Mouse (Mus musculus) urinary bladder, adult 18-20 months (tissue): ENCODE results near the gene 6430628N08Rik.

ENCODE experiments used
- DNase-seq, 2 experiments: peaks; one replicate each; pipeline ENCODE4 v3.0.0; 2022; ENCODE audit warnings: low spot score in 2 of 2, mixed read lengths in 2 of 2

The 6430628N08Rik gene

DNA sequence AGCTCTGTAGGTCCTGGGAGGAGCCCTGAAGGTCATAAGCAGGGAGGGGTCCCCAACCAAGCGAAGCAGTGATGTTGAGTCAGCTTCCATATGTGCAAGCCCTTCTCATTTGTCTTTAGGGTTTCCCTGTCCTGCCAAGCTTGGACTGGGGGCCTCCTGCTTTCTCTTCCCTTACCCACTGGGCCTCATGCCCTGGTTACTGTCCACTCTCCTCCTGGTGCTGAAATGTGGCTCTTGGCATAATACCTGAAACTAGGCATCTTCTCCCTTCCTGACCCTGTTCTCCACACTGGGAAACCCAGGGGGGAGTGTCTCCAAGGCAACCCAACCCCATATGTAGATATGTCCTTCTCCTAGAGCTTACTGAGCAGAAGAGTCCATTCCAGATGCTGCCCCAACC, 3.6 kb upstream of the 6430628N08Rik start:
- DNase-seq = no peak

DNA sequence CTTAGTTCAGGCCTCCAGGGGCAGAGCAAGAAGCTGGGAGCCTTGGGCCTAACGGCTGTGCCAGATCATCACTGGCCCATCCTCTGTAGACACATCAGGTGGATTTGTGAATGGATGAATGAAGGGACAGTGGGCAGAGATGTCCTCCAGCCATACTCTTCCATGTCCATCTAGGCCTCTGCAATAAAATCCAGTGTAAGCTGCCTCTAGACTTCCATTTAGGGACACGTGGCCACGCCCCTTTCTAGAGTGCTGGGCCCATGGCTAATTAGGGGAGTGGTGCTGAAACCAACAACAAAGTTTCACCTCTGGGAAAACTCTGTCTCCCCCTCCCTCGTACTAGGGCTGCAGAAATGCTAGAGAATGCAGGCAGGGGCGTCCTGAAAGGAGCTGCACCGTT, 399 bp upstream of the 6430628N08Rik start:
- DNase-seq = no peak

DNA sequence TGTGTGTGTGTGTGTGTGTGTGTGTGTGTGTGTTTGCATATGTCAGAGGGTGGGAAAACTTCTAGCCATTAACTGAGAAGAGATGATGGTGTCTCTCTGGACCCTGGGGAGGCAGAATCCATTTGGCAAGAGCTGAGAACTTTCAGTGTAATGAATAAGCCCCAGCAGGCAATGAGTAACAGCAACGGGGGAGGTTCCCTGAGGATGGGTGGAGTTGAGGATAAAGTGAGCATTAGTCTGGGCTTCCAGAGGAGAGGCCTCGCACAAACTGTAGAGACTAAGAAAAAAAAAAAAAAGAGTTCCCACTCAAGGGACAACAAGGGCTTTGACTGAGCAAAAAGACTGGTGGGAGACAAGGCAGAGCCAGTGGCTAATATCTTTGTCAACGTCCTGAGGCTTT, 3.8 kb downstream of the 6430628N08Rik start:
- DNase-seq = no peak

DNA sequence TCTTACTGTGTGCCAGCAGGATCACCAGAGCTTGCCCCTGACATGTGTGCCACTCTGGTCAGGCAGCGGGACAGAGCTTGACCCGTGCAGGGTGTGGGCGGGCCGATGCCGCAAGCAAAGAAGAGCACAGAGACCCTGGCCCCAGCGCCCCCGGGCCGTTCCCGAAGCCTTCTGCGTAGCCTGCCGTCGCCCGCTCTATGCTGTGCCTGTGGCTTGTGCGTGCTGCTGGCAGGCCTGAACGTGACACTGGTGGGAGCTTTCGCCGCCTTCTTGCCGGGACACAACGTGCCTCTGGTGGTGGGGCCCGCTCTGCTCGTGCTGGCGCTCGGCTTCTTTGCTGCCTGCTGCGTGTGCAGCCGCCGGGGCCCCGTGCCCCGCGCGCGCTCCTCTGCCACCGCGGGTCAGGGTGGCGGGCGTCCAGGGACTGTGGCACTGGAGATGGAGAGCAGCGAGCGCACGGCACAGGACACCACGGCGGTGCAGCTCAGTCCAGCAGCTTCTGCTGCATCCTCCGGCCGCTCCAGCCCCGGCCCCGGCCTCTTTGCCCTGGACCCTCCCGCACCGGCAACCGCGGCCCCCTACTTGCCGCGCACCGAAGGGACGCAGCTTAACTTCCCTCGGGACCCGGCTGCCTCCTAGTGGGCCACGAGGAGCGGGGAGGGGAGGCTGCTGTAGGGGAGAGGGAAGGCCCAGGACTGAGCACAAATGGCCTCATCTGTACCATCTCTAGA, 7.6 kb downstream of the 6430628N08Rik start:
- DNase-seq = no peak

DNA sequence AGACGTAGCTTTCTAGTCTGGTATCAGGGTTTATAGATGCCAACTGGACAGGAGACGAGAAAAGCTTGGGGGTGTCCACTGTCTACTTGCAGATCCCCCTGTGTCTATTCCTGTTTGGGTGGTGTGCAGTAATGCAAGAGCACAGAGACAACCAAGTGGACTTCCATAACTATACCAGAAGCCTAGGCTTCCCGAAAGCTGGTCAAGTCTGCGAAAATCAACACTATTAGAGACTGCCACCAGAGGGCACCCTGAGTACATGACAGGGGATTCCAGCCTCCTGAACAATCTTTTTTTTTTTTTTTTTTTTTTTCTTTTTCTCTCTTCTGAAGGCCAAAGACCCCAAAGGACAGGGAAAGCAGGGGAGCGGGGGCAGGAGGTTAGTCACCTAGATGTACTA, 12.4 kb downstream of the 6430628N08Rik start:
- peak; percentile 53 to 63 for DNase-seq

DNA sequence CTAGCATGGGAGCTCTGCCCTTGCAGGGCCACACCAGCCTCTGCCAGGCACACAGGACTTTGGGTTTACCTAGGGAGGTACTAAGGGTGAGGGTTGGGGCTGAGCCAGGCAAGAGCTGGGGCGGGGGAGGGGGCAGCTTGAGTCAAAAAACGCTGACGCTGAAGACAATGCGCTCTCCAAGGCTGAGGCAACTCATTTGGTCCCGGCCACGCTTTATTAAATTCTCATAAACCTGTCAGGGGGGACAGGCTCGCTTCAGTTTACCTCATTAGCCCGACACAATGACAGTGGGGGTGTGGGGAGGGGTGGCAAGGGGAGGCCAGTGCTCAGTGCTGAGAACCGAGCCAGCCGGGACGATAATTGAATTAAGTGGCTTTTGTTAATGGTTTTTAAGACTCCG, 13.9 kb downstream of the 6430628N08Rik start:
- DNase-seq = no peak

DNA sequence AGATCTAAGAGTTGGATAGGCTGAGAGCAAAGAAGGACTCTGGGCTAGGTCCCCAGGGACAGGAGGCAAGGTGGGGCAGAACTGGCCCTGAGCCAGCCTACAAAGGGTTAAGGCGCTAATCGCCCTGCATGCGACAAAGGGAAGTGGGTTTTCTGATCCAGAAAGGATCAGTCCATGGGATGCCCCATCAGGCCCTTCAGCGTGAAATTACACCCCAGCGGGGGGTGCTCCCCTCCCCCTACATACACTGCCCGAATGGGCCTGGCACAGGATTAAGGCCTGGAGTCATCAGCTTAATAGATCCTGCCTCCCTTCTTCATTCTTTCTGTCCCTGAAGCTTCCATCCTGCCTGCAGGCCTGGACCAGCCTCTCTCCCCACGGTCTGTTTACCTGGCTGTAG, 15.2 kb downstream of the 6430628N08Rik start:
- DNase-seq = no peak

DNA sequence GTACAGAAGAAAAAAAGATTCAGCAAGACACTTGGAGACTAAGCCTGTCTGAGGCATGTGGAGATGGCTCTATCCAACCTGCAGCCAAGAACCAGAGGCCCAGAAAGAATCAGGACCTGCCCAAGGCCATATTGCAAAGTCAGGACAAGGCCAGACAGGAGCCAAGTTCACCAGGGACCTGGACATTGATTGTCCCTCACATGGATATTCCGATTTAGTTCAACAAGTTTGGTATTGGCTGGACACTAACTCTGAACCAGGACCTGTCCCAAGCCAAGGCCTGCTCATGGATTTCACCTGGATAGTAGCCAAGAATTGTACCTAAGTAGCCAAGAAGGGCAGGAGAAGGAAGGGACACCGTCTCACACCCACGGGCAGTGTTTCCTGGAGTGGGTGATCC, 16.3 kb downstream of the 6430628N08Rik start:
- no peak for DNase-seq

DNA sequence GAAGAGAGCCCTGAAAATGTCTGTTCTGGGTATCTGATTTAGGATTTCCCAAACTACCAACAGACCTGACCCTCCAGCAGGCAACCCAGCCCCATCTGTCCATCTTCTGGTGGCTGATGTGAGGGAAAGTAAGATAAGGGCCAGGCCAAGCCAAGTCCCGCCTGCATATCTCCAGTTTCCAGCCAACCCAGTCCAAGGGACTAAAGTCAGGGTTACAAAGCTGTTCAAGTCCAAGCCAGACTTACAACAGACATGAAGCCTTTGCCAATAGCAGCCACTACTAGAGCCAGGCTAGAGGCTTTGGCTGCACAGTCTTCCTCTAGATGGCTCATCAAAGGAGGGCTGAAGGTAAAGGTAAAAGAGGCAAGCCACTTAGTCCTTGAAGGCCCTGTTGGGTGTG, 17.5 kb downstream of the 6430628N08Rik start:
- no peak for DNase-seq

DNA sequence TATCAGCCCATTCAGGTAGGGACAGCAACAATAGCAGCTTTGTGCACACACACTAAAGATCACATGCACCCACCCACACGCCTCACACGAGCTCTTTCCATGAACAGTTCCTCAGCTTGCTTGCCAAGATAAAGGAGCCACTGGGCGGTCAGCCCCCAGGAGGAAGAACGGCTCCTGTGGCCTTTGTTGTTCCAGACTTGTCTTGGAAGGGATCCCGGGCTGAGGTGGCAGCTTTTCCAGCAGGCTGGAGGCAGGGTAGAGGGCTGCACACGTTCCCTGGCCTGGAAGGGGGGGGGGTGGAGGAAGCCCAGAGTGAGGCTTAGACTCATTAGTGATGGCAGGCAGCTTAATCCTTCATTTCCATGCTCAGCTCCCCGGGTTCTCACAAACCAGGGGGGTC, 18.2 kb downstream of the 6430628N08Rik start:
- no peak for DNase-seq

DNA sequence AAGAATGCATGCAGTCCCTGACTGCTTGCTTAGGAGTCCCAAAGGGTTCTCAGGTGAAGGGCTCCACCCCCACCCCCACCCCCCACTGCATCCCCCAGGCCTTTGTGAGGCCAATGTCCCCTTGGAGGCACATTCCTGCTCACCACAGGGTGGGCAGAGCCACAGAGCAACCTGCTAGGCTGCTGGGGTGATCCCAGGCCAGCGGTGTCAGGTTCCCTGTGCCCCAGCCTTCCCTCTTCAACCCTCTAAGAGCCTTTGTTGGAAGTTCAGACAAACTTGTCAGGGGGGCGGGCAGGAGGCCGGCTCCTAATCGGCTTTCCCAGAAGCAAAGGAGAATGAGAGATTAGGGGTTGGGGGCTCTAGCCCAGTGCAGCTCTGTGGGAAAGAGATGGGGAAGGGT, 21.1 kb downstream of the 6430628N08Rik start:
- no peak for DNase-seq

DNA sequence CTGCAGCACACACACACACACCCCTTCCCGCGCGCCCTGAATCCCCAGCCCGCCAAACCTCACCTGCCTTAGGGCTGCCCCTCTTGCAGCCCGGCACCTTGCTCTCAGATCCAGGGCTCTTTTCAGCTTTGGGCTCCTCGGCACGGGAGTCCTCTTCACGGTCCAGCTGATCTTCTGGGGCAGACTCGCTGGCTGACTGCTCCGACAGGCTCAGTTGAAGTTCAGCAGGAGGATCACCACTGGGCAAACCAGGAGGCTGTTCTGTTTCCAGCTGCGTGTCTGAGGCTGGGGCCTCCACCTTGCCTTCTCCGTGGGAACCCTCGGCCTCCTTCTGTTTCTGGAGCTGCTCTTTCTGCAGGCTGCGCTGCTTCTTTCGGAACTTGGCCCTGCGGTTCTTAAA, 29.4 kb downstream of the 6430628N08Rik start:
- DNase-seq = no peak

DNA sequence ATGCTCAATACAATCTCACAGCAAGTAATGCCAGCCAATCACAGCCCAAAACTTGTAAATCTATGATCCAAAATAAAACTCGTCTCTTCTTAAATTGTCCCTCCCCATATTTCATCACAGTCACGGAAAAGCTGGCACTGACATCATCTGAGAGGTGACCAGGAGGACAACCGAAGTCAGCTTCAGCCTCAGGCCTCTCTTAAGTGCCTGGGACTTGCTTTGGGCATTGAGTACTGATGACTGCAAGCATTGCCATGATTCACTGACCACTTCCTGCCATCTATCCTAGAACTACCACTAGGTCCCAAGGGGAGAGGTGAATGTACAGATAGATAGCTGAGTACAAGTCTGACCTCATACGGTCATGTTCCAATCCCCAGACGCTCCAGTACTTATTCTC, 32.2 kb downstream of the 6430628N08Rik start:
- DNase-seq = no peak

DNA sequence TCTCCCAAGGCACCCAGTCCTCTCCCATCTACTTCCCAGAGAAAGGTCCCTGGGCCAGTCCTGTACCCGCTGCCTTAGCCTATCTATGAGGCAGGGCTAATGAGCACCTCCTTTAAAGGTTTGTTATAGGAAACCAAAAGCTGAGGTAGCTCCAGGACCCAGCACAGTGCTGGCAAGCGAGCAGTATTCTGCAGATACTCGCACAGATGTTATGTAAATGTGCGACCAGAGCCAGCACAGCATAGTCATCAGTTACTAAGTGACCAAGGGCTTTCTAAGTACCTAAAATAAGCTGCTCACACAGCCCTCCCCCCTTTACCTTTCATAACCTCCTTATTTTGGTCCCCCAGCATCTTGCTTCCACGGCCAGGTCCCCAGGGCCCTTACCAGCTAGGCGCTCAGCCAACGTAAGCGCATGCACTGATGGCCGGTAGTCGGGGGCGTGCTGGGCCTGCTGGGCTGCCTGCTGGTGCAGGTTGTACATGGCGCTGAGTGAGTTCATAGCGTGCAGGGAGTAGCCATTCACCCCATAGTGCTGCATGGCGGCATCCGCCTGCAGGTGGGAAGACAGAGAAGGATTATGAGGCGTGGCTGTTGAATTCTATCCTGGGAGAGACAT, 32.9 kb downstream of the 6430628N08Rik start:
- no peak for DNase-seq

DNA sequence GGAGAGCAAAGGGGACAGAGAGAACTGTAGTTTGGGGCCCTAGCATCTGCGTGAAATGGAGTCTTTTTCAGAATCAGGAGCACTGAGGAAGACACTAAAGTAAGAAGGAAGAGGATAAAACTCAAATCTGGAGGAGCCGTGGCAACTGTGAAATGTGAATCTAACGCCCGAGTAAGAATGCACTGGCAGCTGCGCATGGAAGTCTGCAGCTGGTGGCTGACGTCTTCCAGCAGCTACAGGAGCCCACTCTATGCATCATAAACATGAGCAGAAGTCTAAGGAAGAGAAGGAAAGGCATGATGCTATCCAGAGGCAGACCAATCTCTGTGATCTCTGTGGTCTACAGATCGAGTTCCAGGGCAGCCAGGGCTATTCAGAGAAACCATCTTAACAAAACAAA, 37.2 kb downstream of the 6430628N08Rik start:
- DNase-seq = no peak

DNA sequence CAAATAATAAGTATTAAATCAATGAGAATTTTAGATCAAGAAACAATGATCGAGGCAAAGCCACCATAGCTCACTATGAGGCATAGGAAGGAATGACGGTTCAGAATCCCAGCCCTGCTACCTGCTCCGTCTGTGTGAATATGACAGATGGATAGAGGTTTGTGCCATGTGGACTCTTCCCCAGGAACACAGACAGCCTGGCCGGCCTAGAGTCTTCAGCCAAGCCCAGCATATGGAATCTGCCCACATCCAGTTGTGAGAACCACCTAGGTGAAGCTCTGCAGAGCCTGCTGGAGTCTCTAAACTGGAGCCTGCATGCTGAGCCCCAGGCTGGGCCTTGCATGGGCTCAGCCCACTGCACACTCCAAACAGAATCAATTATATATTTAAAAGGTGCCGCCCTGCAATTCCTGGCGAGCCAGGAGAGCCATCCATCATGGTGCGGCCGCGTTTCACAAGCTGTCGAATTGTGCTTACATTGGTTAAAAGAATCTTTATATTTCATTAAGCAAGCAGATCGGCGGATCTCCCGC, 41.2 kb downstream of the 6430628N08Rik start:
- no peak for DNase-seq

DNA sequence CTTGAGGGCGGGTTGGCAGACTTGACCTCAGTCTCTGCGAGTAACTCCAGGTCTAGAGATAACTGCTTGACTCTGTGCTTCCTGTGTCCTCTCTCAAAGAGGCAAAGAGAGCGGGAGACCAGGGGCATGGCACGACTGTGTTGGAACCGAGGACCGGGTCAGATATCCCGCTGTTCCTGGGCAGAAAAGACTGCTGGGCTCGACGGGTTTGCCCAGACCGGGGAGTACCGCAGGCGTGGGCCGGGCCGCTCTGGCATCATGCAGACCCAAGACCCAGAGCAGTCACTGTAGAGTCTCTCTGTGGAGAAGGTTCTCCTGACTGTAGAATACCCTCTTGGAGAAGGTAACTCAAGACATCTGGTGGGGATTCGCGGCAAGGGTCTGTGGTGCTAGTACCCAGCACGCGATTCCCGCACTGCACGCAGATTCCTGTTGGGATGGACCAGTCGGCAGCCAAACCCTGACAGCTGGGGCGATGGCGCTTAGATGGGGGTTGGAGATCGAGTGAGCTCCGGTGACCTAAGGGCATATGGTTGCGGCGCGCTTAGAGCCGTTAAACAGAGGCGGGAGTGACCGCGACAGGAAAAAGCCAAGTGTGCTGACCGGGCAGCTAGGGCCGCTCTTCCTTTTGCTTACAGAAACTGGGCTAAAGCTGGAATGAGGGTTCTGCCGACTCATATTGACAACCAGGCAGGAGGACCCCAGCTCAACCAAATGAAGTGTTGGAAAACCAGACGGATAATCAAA, 45.5 kb downstream of the 6430628N08Rik start:
- peak in 1 of 2 experiments; percentile 21 for DNase-seq

DNA sequence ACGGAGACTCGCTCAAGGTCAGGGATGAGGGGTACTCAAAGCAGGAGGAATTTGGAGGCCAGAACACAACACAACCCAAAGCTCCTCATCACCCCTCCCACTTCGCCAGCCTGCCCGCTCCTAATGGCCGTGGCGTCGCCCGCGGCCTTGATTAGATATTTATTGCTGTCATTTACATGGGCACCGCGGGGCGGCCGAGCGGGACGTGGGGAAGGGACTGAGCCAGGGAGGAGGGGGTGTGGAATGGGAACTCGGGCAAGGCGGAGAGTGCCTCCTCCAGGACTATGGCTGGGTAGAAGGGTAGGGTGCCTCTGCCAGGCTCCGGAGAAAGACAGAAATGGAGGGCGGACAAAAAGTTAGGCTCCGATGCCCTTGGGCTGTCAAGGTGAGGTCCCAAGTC, 46.2 kb downstream of the 6430628N08Rik start:
- no peak for DNase-seq

DNA sequence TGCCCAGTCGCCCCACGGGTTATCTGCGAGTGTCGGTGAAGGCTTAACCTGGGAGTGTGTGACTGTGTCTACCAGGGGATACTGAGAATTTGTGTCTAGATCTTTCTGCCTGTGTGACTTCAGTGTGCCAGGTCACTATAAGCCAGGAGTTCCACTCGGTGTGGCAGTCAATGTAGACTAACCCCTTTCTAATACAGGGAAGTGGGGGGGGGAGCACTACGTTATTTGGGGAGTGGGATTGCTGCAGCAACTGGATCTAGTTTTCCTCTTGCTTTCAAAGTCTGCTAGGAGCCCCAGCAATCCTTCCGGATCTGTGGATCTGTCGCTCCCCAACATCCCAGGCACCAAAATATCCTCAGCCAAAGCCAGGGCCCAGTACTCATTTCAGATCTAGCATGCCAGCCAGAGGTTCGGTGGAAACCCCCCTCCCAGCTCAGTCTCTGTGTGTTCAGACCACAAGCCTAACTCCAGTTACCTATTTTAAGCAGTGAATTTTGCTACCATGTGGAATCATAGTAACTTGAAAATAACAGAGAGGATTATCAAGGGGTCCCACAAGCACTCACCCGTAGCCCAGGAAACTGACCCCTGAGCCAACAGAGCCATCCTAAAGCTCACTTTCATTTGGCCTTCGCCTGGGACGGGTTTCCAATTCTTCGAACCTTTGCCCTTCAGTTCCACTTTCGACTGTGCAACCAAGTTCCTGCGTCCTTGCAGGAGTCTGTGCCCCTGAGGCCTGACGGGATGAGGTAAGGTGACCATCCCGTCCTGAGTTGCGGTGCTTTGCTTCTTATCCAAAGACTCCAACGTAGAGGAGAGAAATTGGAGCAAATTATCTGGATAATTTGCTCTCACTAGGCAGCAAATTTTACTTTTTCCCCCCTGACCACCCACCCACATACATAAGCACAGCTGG, 46.9 kb downstream of the 6430628N08Rik start:
- no peak for DNase-seq

DNA sequence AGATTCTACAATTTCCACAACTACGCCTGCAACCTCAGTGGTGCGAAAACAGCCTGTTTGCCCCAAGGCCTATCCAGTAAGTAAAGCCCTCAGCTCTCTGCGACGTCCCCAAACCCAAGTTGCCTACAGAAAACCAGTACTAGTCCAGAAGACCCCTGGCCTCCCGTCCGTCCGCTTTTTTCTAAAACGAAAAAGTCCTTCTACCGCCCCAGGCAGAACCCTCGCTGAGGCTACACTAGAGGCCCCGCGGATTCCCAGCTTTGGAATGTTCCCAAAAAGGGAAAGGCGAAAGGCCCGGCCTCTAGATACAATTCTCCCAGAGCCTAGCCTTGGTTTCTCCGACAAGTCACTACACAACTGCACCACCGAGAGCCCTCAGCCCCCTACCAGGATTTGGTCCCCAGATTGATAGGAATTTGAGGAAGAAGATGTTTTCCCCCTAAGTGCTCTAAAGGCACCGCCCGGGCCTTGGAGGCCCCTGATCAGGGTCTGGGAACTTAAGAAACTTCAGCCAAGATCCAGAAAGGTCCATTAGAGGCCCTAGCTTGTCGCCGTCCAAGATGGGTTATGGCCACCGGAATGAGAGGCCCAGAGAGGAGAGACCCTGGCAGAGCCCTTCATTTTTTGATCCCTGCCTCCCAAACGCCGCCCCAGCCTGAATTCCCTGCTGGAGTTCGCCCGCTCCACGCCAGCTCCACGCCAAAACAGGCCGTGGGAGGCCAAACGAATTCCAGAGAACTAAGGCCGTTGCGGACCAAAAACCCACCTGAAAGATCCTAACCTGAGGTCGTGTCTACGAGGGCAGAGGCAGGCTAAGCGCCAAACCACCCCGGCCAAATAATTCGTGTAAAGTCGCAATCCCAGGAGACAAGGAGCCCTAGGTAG, 48.1 kb downstream of the 6430628N08Rik start:
- DNase-seq = peak in 1 of 2 experiments; percentile 32
